Mouse (Mus musculus) kidney, embryonic 14.5 days (tissue): ENCODE data around the gene Alkal2. TPM values are rescaled to one million over a fixed set of nuclear protein-coding genes. Genes with fewer than 3 reads are reported as not detected.

Experiments
- ATAC-seq: fragments of 200-750 bp; cut with Nextera tagmentation; 2 replicates; pipeline ENCODE4 v1.8.0; 2017; ENCODE audit warnings: moderate number of reproducible peaks, mild to moderate bottlenecking, moderate TSS enrichment, moderate library complexity; ENCODE audit not compliant: low FRiP score, low TSS enrichment
- H3K27ac ChIP-seq: fragments of 300-500 bp; sonication (generic); 2 replicates; pipeline ENCODE4 v1.5.1; 2014; ENCODE audit warnings: low read depth, mild to moderate bottlenecking, low read length, moderate library complexity, mixed read lengths
- H3K27me3 ChIP-seq: fragments of 300-500 bp; sonication (generic); 2 replicates; pipeline ENCODE4 v1.6.1; 2014; ENCODE audit warnings: mild to moderate bottlenecking, low read length; ENCODE audit not compliant: control insufficient read depth, insufficient read depth
- H3K36me3 ChIP-seq: fragments of 300-500 bp; sonication (generic); 2 replicates; pipeline ENCODE4 v1.6.1; 2014; ENCODE audit warnings: low read length, mixed read lengths; ENCODE audit not compliant: control insufficient read depth, insufficient read depth
- H3K4me1 ChIP-seq: fragments of 300-500 bp; sonication (generic); 2 replicates; pipeline ENCODE4 v1.6.1; 2014; ENCODE audit warnings: low read length, mixed read lengths; ENCODE audit not compliant: control insufficient read depth, insufficient read depth
- H3K4me2 ChIP-seq: fragments of 300-500 bp; sonication (generic); replicated peaks from 2 replicates; pipeline ENCODE4 v1.6.1; 2014; ENCODE audit warnings: low read depth, mild to moderate bottlenecking, low read length
- H3K4me3 ChIP-seq: fragments of 300-500 bp; sonication (generic); 2 replicates; pipeline ENCODE4 v1.5.1; 2014; ENCODE audit warnings: mild to moderate bottlenecking, low read length
- H3K9ac ChIP-seq: fragments of 300-500 bp; sonication (generic); 2 replicates; pipeline ENCODE4 v1.6.1; 2014; ENCODE audit warnings: low read depth, mild to moderate bottlenecking, low read length, moderate library complexity
- H3K9me3 ChIP-seq: fragments of 300-500 bp; sonication (generic); 2 replicates; pipeline ENCODE4 v1.6.1; 2016; ENCODE audit warnings: low read length; ENCODE audit not compliant: control insufficient read depth
- WGBS: fragments of 180-500 bp; shearing (Covaris S2); extraction: QIAGEN DNeasy Blood & Tissue Kit; methylation state at CpG from one replicate; pipeline ENCODE4 v1.1.7; 2014; 5-methylcytosine and 5-hydroxymethylcytosine counted together
- polyA plus RNA-seq: library from polyadenylated mRNA; unstranded; fragments of >200 nt; fragmentation: Nextera tagmentation; extraction: Ambion mirVana; gene quantifications from 2 replicates; pipeline ENCODE4 v1.2.1, GENCODE M21; 2014

Alkal2 gene
- polyA plus RNA-seq, 1 experiment from 2014 or later = 0.15 TPM

DNA sequence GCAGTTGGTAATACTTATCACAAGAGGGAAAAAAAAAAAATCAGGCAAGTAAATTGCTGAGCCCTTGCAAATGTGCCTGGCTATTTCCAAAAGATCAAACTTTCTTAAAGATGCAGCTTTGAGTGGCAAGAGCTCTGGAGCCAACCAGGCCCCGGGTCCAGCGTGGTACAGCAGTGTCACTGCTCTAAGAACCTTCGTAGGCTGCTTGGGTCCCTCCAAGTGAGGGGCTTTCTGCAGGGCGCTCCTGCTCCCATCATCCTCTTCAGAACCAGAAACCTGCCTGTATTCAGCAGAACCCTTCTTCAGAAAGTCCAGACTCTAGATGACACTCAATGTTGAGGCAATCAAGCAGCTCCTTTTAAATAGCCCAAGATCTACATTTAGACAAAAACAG is 533 bp upstream of the Alkal2 start:
- ATAC-seq = 0 out of 2 replicates have a peak, but pooled peaks have one; percentile 41
- Histone ChIP-seq H3K36me3 (no peaks in the 10 kb centered on the region), H3K9me3 (no peaks in the 10 kb centered on the region), H3K4me1 (peaks cover 10% of the 10 kb centered on the region; the same call in 1 of the 2 replicates), H3K4me3 (peak overlapping the region; percentile 54), H3K27me3 (peaks cover 40% of the 10 kb centered on the region), H3K9ac (no peak overlapping the region), H3K27ac (no peak overlapping the region), H3K4me2 (peak overlapping the region; percentile 97)
- 15% methylated on average over 4 of the region's 4 CpGs for WGBS

DNA sequence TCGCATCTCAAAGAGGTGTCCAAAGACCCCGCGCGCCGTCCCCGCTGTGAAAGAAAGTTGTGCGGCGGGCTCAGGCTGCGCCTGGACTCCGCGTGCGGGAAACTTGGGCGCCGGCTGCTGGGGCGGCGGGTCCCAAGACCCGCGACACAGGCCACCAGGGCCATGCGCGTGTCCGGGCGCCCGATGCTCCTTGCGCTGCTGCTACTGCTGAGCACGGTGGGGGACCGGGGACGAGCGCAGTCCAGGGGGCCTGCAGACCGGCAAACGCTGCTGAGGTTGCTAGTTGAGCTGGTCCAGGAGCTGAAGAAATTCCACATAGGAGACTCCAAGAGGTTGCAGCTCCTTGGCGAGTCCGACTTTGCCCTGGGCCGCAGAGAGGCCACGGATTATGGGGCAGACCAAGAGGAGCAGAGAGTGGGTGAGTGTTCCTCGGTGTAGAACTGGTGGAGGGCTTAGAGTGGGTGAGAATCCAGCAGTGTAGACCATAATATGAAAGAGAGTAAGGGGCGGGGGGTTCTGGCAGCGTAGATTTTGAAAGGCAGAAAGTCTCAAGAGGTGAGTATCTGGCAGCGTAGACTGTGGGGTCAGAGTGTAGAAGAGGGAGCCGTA is 604 bp downstream of the Alkal2 start:
- Histone ChIP-seq H3K9me3 (no peaks in the 10 kb centered on the region), H3K27me3 (peaks cover 40% of the 10 kb centered on the region), H3K4me1 (peaks cover 10% of the 10 kb centered on the region; the same call in 1 of the 2 replicates), H3K27ac (no peak overlapping the region), H3K4me3 (peak overlapping the region; percentile 54), H3K36me3 (no peaks in the 10 kb centered on the region), H3K4me2 (peak overlapping the region; percentile 97), H3K9ac (peak overlapping the region; percentile 42; the same call in 1 of the 2 replicates)
- WGBS = 8% methylated on average over 35 of the region's 39 CpGs
- ATAC-seq = peak; percentile 57; the same call in 1 of the 2 replicates

DNA sequence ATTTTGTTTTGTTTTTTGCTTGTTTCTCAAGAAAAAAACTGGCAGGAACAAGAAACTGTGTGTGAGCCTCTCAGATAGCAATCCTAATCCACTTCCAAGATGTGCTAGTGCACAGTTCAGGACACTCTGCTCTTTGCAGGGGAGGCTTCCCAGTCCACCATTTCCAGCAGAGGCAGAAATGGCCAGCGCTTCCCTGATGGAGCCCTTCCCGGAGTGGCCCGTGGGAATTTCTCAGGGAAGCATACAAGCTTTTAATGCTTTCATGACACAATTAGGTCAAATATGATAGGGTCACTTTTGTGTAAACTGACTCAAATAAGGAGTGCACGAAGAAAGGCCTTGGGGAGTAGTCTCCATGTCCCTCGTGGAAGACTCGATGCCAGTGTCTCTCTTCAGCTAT is 1.8 kb downstream of the Alkal2 start:
- no peak for ATAC-seq
- no peak overlapping the region for H3K4me2 ChIP-seq
- H3K4me3 ChIP-seq = no peak overlapping the region
- H3K4me1 ChIP-seq = peaks cover 10% of the 10 kb centered on the region; the same call in 1 of the 2 replicates
- WGBS = 80% methylated on average over 6 of the region's 6 CpGs
- no peak overlapping the region for H3K9ac ChIP-seq
- peaks cover 40% of the 10 kb centered on the region for H3K27me3 ChIP-seq
- no peaks in the 10 kb centered on the region for H3K9me3 ChIP-seq
- no peaks in the 10 kb centered on the region for H3K36me3 ChIP-seq
- no peak overlapping the region for H3K27ac ChIP-seq

DNA sequence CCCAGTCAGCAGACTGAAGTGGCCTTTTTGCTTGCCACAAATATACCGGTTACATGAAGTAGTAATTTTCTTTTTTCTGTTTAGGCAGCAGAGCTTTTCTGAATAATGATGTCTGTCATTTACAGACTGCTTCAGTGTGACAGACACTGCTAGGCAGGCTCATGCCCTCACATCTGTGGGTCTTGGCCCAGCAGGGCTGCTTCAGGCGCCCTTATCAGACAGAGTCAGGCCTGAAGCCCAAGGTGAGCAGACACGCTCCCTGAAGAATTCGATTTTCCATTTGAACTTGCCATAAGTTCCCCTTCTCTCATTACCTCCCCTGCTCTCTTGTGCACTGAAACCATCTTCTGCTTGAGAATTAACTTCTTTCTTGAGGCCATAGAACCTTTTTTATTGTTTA is 3.9 kb downstream of the Alkal2 start:
- no peak overlapping the region for H3K9ac ChIP-seq
- peaks cover 10% of the 10 kb centered on the region; the same call in 1 of the 2 replicates for H3K4me1 ChIP-seq
- 87% methylated on average over 4 of the region's 4 CpGs for WGBS
- no peak overlapping the region for H3K4me3 ChIP-seq
- H3K36me3 ChIP-seq = no peaks in the 10 kb centered on the region
- H3K4me2 ChIP-seq = no peak overlapping the region
- H3K27me3 ChIP-seq = peaks cover 31% of the 10 kb centered on the region
- no peak for ATAC-seq
- H3K9me3 ChIP-seq = no peaks in the 10 kb centered on the region
- no peak overlapping the region for H3K27ac ChIP-seq

DNA sequence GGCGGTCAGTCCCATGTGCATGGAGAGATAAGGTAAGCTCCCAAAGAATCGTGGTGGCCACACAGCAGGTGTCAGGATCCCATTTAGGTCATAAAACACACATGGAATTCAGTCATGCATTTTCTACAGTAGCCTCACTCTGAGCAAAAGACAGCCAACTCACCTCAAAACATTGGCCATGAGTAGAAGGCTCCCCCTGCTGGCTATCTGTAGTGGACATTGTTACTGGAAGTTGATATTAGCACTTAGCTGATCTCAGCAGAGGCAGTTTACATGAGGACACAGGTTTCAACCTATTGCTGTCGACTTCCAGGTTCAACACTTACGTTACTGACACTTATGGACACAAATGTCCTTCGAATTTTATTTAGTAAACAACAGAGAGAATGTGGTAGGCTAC is 5.9 kb downstream of the Alkal2 start:
- Histone ChIP-seq H3K4me1 (no peaks in the 10 kb centered on the region), H3K4me2 (no peak overlapping the region), H3K27me3 (peaks cover 11% of the 10 kb centered on the region), H3K9me3 (no peaks in the 10 kb centered on the region), H3K4me3 (no peak overlapping the region), H3K9ac (no peak overlapping the region), H3K36me3 (peaks cover 10% of the 10 kb centered on the region; the same call in 1 of the 2 replicates), H3K27ac (no peak overlapping the region)
- WGBS = 35% methylated on average over 5 of the region's 5 CpGs
- peak; percentile 62; the same call in 1 of the 2 replicates for ATAC-seq

DNA sequence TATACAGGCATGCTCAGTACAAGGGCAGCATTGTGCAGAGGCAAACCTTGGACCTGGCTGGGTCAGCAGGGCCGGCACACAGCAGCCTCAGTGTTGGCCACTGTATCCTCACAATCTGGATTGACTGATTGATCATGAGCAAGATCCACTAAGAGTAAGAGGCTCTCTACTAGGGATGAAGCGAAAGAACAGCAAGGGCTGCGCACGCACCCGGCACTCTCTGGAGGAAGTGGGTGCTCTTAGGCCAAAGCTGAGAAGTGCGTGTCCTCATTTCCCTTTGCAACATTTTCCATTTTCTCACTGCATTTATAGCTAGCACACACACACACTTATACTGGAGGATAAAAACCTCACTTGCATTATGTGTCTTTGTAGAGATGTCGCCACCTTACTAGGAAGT is 7.3 kb downstream of the Alkal2 start:
- Histone ChIP-seq H3K27ac (no peak overlapping the region), H3K36me3 (peaks cover 10% of the 10 kb centered on the region; the same call in 1 of the 2 replicates), H3K4me3 (no peak overlapping the region), H3K27me3 (no peaks in the 10 kb centered on the region; the same call in 1 of the 2 replicates), H3K9ac (no peak overlapping the region), H3K9me3 (no peaks in the 10 kb centered on the region), H3K4me2 (no peak overlapping the region), H3K4me1 (no peaks in the 10 kb centered on the region)
- WGBS = 85% methylated on average over 7 of the region's 7 CpGs
- no peak for ATAC-seq

DNA sequence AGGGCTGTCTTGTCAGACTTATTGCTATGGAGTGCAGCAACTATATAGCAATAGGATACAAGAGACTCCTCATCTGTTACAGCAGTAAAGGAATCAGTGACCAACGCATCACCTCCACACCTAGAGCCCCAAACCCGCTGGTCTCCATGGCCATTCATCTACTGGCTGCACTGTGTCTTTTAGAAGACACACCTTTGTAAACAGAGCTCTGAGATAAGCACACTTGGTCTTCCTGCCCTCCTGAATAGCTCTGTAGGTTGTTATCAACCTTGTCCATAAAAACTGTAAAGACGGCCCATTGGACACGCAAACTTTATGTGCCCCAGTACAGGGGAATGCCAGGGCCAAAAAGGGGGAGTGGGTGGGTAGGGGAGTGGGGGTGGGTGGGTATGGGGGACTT is 12.9 kb downstream of the Alkal2 start:
- WGBS = 94% methylated on average over 4 of the region's 4 CpGs
- no peak overlapping the region for H3K27ac ChIP-seq
- ATAC-seq = no peak
- no peak overlapping the region for H3K9ac ChIP-seq
- H3K9me3 ChIP-seq = no peaks in the 10 kb centered on the region
- no peaks in the 10 kb centered on the region for H3K27me3 ChIP-seq
- no peak overlapping the region for H3K4me3 ChIP-seq
- no peak overlapping the region for H3K4me2 ChIP-seq
- no peaks in the 10 kb centered on the region for H3K4me1 ChIP-seq
- H3K36me3 ChIP-seq = peaks cover 19% of the 10 kb centered on the region; the same call in 1 of the 2 replicates

DNA sequence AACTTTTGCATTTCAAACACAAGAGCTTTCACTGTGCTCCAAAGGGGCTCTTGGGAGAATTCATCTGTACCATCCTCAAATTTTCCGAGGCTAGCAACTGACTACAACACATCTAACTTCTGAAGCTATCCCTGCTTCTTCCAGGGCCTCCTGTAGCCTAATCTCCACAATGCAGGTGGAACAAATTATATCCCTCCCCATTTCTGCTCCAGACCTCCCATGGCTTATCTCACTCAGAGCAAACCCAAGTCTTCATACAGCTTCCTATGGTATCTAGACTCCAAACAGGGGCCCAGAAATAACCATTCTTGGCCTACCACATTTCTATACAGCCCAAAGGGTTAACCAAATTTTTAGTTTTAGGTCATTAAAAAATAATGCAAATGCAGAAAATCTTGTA is 24.5 kb downstream of the Alkal2 start:
- WGBS = 92% methylated on average over 1 of the region's 1 CpGs
- Histone ChIP-seq H3K4me3 (no peak overlapping the region), H3K4me2 (no peak overlapping the region)

DNA sequence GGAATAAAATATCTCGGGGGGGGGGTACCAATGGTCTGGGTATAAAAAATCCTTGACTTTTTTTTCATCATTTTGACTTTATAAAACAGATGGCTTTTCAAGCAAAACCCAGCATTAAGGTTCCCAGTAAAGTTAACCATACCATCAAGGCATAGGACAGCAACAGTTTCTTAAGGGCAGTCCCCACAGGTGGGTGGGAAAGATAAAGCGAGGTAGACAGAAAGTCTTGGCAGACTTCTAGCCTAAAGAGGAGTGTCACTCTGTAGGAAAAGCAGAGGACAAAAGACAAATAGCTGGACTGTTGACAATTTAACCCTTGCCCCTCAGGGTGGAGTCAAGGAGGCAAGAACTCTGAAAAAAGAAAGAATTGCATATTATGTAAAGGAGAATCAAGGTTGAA is 25.8 kb downstream of the Alkal2 start:
- Histone ChIP-seq H3K27me3 (no peaks in the 10 kb centered on the region), H3K36me3 (peaks cover 3% of the 10 kb centered on the region; the same call in 1 of the 2 replicates), H3K4me3 (peak overlapping the region; percentile 73; the same call in 1 of the 2 replicates), H3K9me3 (no peaks in the 10 kb centered on the region), H3K4me2 (no peak overlapping the region), H3K9ac (no peak overlapping the region), H3K4me1 (peaks cover 10% of the 10 kb centered on the region), H3K27ac (no peak overlapping the region)
- no peak for ATAC-seq
- WGBS = 89% methylated on average over 2 of the region's 2 CpGs

More for the DNA sequence above, 24.5 kb downstream of the Alkal2 start:
- Histone ChIP-seq H3K27me3 (no peaks in the 10 kb centered on the region), H3K27ac (no peak overlapping the region), H3K4me1 (peaks cover 10% of the 10 kb centered on the region), H3K9ac (no peak overlapping the region), H3K9me3 (no peaks in the 10 kb centered on the region), H3K36me3 (peaks cover 13% of the 10 kb centered on the region)
- no peak for ATAC-seq
